Mouse (Mus musculus) left cerebral cortex, adult 11 months (tissue): ENCODE measurements around the gene Ddc.

Experiments used
- DNase-seq: peaks from one replicate; pipeline ENCODE4 v3.0.0; 2022; ENCODE audit warnings: low spot score

The Ddc gene

DNA sequence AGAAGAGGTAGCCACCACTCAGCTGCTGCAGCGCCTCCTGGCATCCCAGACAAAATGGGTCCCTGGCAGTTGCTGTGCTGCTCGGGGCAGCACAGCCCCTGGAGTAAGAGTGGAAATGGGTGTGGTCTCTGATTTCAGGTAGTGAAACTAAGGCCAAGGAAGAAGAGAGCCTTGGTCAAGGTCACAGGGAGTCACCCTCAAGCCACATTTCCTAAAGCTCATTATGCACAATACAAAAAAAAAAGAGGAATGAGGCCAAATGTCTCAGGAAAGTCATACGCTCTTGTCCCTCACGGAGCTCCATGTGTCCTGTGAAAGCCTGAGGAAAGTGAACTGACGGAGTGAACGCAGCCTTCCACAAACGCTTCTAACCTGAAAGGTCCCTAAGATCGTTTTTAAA lies 116.2 kb downstream of the Ddc start:
- DNase-seq: no peak

DNA sequence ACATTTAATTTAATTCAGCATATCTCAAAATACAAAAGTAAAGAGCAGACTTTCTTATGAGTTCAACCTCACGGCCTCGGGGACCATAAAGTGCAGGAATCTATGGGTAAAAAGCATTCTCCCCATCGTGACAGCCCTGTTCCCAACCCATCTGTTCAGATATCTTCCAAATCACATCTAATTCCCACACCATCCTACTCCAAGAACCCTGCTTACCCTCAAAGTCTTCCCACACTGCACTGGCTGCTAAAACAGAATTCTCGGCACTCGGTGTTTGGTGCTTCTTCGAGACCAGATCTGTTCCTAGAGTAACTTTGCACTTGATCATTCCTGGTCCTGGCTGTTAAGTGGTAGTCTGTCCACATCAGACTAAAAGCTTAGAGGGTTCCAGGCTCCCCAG lies 119.6 kb downstream of the Ddc start:
- no peak for DNase-seq

DNA sequence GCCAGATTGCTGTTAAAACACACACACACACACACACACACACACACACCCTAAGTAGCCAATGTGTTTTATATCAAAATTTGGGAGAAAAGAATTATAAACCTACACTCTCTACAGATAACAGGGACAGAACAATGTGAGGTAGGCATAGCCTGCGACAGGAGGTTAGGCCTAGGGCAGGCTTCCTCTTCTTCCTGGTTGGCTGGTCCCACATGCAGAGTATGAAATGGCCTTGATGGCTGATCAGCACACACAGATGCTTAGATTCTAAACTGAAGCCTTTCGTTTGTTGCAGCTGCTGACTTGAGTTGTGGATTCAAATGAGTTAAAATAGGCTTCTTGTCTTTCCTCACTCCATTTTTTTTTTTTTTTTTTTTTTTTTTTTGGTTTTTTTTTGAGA lies 120.1 kb downstream of the Ddc start:
- no peak for DNase-seq

DNA sequence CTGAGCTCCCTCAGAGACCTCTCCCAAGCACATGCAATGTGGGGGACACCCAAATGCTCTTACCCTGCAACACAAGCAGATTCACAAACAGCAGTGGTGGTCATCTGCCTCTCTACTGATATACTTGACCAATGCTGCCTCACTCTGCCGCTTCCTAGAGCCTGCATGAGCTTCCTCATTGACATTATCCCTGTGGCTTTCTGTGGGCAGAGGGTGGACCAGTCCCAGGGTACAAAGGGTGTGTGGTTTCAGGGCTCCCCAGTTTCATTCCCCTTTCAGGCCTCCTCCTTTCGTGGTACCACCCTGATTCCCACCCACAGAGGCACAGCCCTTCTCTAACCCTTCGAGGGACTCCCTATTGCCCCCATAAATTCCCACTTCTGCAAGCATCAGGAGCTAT lies 120.7 kb downstream of the Ddc start:
- no peak for DNase-seq

DNA sequence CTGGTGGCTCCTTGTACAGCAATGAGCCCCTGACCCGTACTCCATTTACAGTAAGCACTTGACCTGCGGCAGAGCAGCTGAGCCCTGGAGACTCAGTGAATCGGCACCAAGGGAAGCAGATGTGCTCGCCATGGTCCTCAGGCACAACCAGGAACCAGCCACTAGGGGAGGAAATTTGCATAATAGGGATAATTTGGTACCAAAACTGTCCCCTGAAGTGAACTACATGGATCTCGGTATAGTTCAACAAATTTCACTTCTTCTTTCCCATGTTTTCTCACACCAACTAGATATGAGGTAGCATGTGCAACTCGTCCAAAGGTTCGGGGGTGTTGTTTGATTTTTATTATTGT lies 121.1 kb downstream of the Ddc start:
- no peak for DNase-seq

DNA sequence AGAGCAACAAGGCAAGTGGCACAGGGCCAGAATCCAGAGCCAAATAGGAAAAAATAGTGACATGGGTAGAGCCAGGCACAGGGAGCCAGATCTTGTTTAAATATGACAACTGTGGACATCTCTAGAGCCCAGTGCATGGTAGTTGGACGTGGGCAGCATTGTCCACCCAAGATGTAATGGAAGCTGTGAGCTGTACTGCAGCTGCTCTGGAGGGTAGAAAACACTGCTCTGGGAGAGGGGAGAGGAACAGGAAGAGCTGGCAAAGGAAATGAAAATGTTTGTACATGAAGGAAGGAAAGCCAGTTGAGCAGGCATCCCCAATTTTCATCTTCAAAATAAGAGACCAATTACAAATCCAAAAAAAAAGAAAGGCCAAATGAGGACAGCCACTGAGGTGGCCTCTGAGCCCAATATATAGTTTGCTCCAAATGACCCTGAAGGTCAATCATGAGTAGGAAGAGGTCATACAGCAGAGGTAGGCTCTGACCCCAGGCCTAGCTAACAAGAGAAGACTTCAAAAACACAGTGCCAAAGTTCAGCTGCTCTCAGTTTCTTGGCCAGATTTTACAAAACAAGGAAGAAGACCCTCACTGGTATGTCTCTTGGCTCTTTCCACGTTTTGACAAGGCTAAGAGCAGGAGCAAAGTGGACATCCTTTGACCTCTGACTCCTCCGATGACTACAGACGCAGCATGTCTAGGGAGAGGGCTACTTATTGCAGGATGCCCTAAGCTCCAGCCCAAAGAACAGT lies 121.7 kb downstream of the Ddc start:
- no peak for DNase-seq

DNA sequence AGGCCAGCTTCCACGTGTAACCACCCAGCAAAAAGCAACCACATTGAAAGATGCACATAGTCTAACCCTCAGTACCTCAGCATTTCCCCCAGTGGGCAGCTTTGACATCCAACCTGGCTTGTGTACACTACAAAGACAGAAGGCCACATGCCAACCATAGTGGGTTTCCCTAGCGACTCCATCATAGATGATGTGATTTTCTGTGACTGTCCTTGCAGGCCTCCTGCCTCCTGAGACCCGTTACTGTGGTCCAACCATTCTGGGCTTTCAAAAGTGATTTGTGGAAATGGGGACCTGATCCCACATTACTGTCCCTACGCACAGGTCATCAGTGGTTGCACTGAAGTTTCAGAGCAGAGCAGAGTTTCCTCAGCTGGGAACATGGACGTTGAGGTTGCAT lies 123.1 kb downstream of the Ddc start:
- no peak for DNase-seq

DNA sequence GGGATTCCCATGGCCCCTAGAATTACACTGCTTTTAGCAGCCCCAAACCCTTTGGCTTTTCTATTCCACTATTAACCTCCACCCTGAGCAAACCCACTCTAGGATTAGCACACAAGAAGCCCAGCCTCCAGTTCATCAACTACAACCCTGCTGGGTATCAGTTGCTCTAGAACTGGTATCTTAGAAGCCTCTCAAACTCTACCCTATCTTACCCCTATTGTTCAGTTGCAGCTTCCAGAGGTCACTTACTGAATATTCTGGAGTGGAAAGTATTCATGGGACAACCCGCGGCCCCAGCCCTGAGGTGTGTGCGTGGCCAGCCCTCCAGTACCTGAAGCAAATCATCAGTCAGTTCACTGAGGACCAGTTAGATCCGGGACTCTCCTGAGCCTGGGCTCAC lies 123.6 kb downstream of the Ddc start:
- no peak for DNase-seq

DNA sequence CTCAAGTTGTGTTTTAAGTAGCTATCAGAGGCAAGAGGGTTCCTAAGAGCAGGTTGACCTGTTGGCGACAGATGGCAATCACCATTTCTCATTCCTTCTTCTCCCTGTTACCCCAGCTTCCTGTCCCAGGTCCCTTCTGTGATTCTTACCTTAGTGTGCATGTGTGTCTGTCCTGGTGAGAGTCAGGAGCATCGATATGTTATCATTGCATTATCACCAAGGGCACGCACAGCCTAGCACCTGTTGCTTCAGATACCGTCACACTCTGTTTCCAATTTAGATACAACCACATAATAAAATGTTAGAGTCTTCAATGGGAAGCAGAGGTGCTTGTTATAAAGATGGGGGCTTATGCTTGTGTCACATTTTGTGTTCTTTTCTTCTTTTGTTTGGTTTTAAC lies 125.7 kb downstream of the Ddc start:
- no peak for DNase-seq

DNA sequence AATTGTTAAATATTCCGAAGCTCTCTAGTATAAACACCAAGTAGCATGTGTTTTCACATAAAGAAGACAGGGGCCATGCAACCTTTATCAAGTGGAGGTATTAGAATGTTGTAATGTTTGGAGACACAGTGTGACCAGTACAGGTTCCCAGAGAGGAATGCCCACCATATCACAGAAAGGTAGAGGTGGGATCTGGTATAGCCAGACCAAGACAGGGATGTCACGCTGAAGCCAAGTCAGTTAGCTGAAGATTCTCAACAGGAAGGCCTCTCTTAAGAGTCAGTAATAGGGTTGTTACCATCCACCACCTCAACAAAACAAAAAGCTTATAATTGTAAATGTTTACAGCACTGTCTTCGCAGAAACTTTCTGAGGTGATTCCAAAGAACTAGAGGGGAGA lies 127.3 kb downstream of the Ddc start:
- no peak for DNase-seq

DNA sequence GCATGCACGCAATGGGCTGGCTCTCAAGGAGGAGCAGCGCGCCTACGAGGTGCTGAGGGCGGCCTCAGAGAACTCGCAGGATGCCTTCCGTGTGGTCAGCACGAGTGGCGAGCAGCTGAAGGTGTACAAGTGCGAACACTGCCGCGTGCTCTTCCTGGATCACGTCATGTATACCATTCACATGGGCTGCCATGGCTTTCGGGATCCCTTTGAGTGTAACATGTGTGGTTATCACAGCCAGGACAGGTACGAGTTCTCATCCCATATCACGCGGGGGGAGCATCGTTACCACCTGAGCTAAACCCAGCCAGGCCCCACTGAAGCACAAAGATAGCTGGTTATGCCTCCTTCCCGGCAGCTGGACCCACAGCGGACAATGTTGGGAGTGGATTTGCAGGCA lies 128.7 kb downstream of the Ddc start:
- no peak for DNase-seq

DNA sequence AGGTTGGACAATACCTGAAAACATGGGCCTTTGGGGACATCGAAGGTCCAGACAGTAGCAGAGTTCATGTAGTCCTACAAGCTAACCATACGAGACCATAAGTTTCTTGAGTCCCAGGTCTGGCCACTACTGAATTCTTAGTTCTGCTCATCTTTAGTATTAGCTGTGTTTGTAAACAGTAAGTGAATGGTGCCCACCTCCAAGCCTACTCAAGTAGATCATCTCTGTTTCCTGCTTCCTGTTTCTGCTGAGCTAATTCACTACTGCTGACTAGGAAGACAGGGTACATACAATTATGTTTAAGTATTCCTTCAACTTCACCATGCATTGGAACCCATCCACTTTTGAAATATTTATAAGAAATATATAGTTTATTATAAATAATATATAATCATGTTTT lies 129.9 kb downstream of the Ddc start:
- no peak for DNase-seq

DNA sequence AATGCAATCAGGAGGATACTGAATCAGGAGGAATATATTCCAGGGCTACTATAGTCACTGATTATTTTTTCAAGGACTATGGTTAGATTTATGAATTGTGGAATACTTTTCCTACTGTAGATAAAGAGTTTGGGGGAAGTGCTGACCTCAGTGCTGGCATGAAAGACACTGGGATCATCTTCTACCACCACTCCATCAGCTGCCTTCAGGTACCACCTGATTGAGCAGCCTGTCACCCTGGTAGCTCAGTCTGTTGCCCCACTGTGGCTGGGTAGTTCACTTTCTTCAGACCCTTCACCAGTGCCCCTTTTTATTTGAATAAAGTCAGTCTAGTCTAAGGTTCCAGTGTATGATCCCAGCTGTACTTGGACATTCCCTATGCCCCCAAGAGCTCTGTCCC lies 131.2 kb downstream of the Ddc start:
- no peak for DNase-seq

DNA sequence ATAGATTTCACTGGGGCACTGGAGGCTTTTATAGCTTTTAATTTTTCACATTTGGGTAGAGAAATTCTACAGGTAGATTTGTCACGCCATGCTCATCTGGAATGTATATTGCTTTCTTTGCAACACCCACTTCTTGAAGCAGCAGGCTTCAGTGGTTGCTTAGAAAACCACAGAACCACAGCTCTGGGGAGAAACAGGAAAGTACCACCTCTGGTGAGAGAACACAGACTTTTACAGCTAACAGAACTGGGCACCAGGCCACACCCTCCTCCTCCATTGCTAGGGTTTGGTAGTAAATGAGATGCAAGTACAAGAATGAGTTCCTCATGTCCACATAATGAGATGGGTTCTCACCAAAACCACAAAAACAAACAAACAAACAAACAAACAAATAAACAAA lies 131.8 kb downstream of the Ddc start:
- no peak for DNase-seq

DNA sequence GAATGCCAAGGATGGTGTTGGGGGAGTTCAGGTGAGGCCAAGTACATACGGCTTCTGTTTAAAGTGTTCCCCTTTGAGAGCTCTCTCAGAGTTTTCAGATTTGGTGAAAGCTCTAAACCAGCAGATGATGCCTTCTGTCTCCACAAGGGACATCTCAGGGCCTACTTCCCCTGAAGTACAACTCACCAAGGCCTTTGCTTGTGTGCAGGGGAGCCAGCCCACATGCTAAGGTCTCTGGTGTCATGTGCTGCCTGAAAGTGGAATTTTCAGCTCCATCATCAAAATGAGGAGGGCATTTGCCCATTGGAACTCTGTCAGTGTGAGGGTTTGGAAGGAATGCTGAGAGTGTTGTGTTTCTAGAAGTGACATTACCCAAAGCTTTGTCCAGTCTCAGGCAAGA lies 132.5 kb downstream of the Ddc start:
- no peak for DNase-seq
